Mouse (Mus musculus) heart, postnatal 10 days (tissue): ENCODE results near the gene Gng7. TPM values are rescaled to one million over a fixed set of nuclear protein-coding genes. Genes with fewer than 3 reads are reported as not detected.

Experiments used
- DNase-seq, 2 experiments: peaks; one replicate each; pipeline ENCODE4 v3.0.0; 2021
- intact Hi-C: fragments of 180-260 bp; cut with DNase I; formaldehyde crosslinking; loops from one replicate; pipeline ENCODE4 v1.15.1; 2025
- total RNA-seq, 2 experiments: library from RNA; stranded (reverse); gene quantifications; 2 replicates each; pipeline ENCODE4 v1.2.3; 2021

Gng7 gene
- total RNA-seq, 2 experiments from 2014 or later = 0.67 to 1.1 TPM

DNA sequence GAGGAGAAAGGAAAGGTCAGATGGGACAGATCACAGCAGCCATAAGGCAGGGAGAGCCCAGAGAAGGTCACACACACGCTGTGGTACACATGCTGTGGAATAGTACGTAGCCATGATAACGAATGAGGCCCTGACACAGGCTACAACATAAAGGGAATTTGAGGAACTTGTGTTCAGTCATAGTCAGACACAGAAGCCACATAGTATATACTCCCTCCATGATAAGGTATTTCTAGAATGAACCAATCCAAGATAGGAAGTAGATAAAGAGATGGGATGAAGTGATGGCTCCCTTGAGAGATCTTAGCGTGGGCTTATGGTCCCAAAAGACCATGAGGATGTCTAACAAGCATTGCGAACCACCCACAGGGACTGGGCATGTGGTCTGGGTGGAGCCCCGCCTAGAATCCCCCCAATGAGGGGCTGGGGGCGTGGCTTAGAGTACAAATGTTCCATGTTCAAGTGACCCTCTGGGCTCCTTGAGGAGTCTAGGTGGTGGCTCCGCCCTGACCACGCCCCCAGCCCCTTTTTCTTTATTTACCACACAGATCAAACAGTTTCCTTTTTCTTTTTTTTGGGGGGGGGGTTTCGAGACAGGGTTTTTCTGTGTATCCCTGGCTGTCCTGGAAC lies 62.9 kb downstream of the Gng7 start:
- intact Hi-C loops = no loop called here
- no peak for DNase-seq

DNA sequence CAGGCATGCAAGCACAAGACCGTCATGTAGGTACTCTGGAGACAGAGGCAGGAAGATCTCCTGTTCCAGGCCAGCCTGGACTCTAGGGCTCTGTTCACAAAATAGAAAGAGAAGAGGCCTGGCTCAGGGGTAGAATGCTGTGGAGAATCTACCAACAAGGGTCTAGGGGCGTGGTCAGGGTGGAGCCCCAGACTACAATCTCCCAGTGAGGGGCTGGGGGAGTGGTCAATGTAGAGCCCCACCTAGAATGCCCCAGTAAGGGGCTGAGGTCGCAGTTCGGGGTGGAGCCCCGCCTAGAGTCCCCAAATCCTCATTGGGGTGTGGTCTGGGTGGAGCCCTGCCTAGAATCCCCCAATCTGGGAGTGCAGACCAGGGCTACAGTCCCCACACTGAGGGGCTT lies 64.4 kb downstream of the Gng7 start:
- intact Hi-C loops = no loop called here
- no peak for DNase-seq

- no peak for DNase-seq
- intact Hi-C loops = no loop called here
These were observed 65.7 kb downstream of the Gng7 start for GRCm38 (mm10) chr10:80949081-80949480.

DNA sequence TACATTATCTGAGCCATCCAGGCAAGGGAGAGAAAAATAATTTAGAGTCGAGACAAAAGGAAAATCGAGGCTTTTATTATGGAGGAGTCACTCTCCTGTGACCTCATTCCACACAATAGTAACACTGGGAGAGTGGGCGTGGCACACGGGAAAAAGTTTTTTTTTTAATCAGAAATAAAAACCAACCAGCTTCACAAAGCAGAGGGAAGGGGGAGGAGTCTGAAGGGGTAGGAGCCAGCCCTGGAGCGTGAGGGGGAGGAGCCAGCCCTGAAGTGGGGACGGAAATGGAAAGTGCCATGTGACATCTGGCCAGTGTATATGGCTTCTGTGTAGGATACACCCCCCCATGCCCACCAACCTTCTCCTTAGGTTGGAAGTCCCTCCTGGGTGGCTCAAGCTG lies 66.2 kb downstream of the Gng7 start:
- DNase-seq = peak; percentile 32 to 54

GRCm38 (mm10) chr10:80947802-80948201 lies 66.9 kb downstream of the Gng7 start:
- intact Hi-C loops = no loop called here
- peak; percentile 54 to 68 for DNase-seq

More for the DNA sequence above, 66.2 kb downstream of the Gng7 start:
- intact Hi-C loops = no loop called here

DNA sequence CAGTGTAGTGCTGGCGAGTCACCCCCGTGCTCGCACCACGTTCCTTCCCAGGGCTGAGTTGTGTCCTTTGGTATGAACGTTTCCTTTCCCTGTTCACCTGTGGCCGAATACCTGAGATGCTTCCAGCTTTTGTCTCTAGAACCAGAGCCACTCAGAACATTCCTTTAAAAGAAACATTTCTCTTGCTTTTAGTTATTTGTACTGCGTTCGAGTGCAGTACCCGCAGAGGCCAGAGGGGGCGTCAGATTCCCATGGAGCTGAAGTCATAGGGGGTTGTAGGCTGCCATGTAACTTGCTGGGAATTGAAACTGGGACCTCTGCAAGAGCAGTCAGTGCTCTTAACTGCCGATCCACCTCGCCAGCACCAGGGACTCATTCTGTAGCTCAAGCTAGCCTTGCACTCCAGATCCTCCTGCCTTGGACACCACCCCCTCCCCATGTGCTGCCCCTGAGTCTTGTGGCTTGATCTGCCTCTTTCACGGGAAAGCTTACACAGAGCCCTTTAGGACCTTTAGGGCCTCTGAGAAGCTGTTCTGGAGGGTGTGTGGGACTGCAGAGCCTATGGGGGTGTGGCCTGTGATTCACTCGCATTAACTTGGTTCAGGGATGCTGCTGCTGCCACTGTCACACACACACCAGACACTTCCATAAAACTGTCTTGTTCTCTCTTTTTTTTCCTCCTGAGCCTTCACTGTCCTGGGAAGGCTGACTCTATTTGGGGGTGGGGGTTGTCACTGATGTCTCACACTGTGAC lies 67.9 kb downstream of the Gng7 start:
- DNase-seq = no peak
- intact Hi-C loops = no loop called here

GRCm38 (mm10) chr10:80944231-80944630 lies 70.5 kb downstream of the Gng7 start:
- no peak for DNase-seq
- intact Hi-C loops = no loop called here

DNA sequence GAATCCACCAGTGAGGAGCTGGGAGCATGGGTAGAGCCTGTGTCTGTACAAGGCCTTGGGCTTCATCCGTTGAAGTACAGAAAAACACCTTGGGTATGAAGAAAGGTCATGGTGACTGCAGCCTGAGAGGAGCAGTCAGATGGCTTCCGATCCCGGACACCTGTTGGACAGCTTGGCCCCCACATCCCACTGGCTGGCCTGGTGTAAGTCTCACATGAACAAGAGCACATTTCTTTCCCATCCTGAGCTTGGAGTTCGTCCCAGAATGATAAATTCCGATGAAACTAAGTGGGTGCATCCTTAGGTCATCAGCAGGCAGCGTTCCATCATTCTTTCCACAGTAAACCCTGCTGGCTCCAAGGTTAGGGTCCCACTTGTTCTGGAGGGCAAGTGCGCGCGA lies 71.0 kb downstream of the Gng7 start:
- peak in 1 of 2 experiments; percentile 51 for DNase-seq
- intact Hi-C loops = no loop called here

GRCm38 (mm10) chr10:80942919-80943318 lies 71.8 kb downstream of the Gng7 start:
- intact Hi-C loops = no loop called here
- no peak for DNase-seq

DNA sequence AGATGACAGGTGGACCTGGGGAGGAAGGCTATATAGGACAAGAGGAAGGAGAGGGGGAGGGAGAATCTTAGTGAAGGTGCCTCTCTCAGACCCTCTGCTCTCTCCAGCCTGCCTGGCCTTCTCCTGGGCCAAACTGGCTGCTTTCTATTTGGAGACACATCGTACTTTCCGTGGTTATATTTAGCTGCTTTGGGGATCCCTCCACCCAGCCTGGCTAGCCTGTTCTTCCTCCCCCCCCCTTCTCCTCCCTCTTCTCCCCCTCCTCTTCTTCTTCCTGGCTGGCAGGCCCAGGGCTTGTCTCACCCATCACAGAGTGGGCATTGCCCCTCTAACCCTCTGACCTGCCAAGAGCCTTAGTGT lies 73.8 kb downstream of the Gng7 start:
- intact Hi-C loops = no loop called here
- DNase-seq = peak in 1 of 2 experiments; percentile 67

DNA sequence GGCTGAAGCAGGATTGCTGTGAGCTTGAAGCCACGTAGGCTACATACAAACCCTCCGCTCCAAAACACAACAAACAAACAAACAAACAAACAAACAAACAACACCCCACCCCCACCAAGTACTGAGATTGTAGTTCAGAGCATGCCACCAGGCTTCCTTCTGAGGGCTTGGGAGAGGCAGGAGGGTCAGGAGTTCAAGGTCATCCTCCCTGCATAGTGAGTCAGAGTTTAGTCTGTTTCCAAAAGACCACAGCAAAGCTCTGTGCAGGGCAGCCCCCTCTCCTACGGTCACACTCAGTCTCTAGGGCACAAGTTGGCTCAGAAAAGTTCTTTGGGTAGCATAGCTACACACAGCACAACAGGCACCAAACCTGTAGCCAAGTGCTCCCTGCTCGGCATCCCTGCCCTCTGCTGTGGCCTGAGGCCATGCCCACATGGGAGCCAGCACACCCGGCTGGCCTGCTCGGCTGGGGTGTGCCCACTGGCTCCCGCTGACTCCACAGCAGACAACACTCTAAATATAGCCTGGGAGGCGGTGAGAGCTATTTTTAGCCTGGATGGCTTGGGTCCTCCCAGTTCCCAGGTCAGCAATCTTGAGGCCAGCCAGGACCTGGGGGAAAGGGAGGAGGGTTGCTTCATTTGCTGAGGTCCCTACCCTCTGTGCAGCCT lies 74.3 kb downstream of the Gng7 start:
- DNase-seq = peak; percentile 89 to 91
- intact Hi-C loops = no loop called here

- DNase-seq = peak; percentile 88 to 90
These were observed 75.1 kb downstream of the Gng7 start for GRCm38 (mm10) chr10:80939671-80940070.

GRCm38 (mm10) chr10:80938831-80939550 lies 75.8 kb downstream of the Gng7 start:
- DNase-seq = peak; percentile 23 to 24
- intact Hi-C loops = no loop called here

More at GRCm38 (mm10) chr10:80939671-80940070, 75.1 kb downstream of the Gng7 start:
- intact Hi-C loops = no loop called here

- intact Hi-C loops = no loop called here
- peak; percentile 77 to 78 for DNase-seq
These were observed 77.1 kb downstream of the Gng7 start for GRCm38 (mm10) chr10:80937646-80938045.

GRCm38 (mm10) chr10:80936810-80937164 lies 78.0 kb downstream of the Gng7 start:
- no peak for DNase-seq
- intact Hi-C loops = no loop called here

GRCm38 (mm10) chr10:80936135-80936809 lies 78.5 kb downstream of the Gng7 start:
- peak; percentile 84 to 86 for DNase-seq
- intact Hi-C loops = no loop called here

DNA sequence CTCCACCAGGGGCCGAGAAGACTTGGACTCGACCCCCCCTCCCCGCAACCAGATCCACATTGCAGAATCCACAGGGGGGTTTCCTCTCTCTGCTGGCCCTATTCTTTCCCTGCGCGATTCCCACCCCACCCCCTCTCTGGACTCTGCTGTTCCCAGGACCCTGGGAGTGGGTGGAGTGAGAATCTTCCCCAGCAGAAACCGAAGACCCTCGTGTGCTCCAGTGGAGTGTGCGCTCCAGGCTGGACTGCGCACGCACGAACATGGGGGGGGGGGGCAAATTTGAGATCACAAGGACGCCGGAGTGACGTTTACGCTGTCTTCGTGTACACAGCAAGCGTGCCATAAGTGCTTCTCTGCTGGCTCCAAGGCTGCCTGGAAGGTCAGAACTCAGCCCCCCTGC lies 79.0 kb downstream of the Gng7 start:
- intact Hi-C loops = no loop called here

DNA sequence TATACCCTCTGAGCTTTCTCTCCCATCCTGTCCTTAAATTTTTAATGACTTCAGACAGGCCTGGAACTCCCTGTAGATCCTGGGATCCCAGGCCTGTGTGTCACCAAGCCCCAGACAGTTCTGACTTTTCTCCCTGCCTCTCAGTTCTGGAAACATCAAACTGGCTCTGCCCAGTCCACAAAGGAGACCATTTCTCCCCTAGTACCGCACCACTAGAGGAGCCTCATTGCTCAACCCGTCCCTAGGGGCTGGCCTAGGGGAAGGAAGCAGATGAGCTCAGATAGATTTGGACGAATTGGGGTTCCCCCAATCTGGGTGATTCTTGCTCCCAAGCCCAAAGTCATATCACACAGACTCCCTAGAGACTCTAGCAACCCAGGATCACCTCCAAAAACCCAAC lies 79.5 kb downstream of the Gng7 start:
- intact Hi-C loops = no loop called here
- DNase-seq = peak in 1 of 2 experiments; percentile 43

More for the DNA sequence above, 79.0 kb downstream of the Gng7 start:
- no peak for DNase-seq

GRCm38 (mm10) chr10:80934136-80934985 lies 80.4 kb downstream of the Gng7 start:
- intact Hi-C loops = no loop called here
- DNase-seq = no peak
